Mouse (Mus musculus) lung, postnatal 0 days (tissue): Measurements from ENCODE around the gene Zfp655. TPM values are rescaled to one million over a fixed set of nuclear protein-coding genes. Genes with fewer than 3 reads are reported as not detected.

ENCODE experiments used
- ATAC-seq: fragments of 200-750 bp; cut with Nextera tagmentation; 2 replicates; pipeline ENCODE4 v1.8.0; 2017; ENCODE audit warnings: moderate library complexity
- DNase-seq: peaks from one replicate; pipeline ENCODE4 v3.0.0-alpha.2; 2016; ENCODE audit warnings: low spot score
- H3K27ac ChIP-seq: fragments of 300-500 bp; sonication (generic); 2 replicates; pipeline ENCODE4 v1.5.1; 2014; ENCODE audit warnings: antibody characterized with exemption, mild to moderate bottlenecking, low read length, mixed read lengths
- H3K27me3 ChIP-seq: fragments of 300-500 bp; sonication (generic); replicated peaks from 2 replicates; pipeline ENCODE4 v1.6.1; 2014; ENCODE audit warnings: low read length, mixed read lengths; ENCODE audit not compliant: insufficient read depth
- H3K36me3 ChIP-seq: fragments of 300-500 bp; sonication (generic); 2 replicates; pipeline ENCODE4 v1.6.1; 2014; ENCODE audit warnings: low read length, mixed read lengths; ENCODE audit not compliant: insufficient read depth
- H3K4me1 ChIP-seq: fragments of 300-500 bp; sonication (generic); 2 replicates; pipeline ENCODE4 v1.6.1; 2014; ENCODE audit warnings: antibody characterized with exemption, low read depth, low read length, mixed read lengths; ENCODE audit not compliant: insufficient read depth
- H3K4me2 ChIP-seq: fragments of 300-500 bp; sonication (generic); replicated peaks from 2 replicates; pipeline ENCODE4 v1.6.1; 2014; ENCODE audit warnings: low read depth, mild to moderate bottlenecking, low read length, moderate library complexity, mixed read lengths
- H3K4me3 ChIP-seq: fragments of 300-500 bp; sonication (generic); 2 replicates; pipeline ENCODE4 v1.5.1; 2014; ENCODE audit warnings: low read depth, low read length
- H3K9ac ChIP-seq: fragments of 300-500 bp; sonication (generic); replicated peaks from 2 replicates; pipeline ENCODE4 v1.6.1; 2014; ENCODE audit warnings: low read depth, mild to moderate bottlenecking
- H3K9me3 ChIP-seq: fragments of 300-500 bp; sonication (generic); 2 replicates; pipeline ENCODE4 v1.6.1; 2016; ENCODE audit warnings: low read length, mixed read lengths
- CTCF ChIP-seq: IDR thresholded peaks from 2 replicates; pipeline ENCODE4 v1.5.1; 2016; ENCODE audit warnings: antibody characterized with exemption, mild to moderate bottlenecking
- EP300 ChIP-seq: IDR thresholded peaks from 2 replicates; pipeline ENCODE4 v1.6.1; 2016; ENCODE audit warnings: antibody characterized with exemption, mild to moderate bottlenecking, control low read depth
- WGBS: fragments of 180-500 bp; shearing (Covaris S2); extraction: QIAGEN DNeasy Blood & Tissue Kit; methylation state at CpG from one replicate; pipeline ENCODE4 v1.1.7; 2014; 5-methylcytosine and 5-hydroxymethylcytosine counted together
- polyA plus RNA-seq: library from polyadenylated mRNA; unstranded; fragments of >200 nt; fragmentation: Nextera tagmentation; extraction: Ambion mirVana; gene quantifications from 2 replicates; pipeline ENCODE4 v1.2.1, GENCODE M21; 2015

Zfp655 gene
- polyA plus RNA-seq, result 27.6 and 32.1 TPM in 2 replicates

DNA sequence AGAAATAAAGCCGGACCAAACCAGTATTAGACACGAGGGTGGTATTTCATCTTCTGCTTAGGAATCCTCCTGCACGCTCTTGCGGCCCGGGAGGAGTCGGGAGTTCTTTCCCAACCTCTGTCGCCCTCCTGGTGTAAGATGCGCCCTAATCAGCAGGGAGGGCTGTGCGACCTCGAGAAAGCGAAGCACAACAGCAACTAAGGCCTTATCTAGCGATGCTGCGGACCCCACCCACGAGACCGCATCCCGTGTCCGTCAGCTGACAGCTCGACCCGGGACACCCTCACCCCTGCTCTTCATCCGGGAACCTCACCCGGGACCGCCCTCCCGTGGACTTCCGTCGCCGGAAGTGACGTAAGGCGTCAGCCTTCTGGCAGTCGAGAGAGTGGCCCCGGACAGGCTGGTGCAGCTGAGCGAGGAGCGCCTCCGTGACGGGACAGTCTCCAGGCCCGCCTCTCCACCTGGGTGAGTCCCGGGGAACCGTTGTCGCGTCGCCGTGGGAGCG, at the start of gene Zfp655:
Gene Zfp655 (plus strand): TSS at position 349 of the 505 bp plus-strand sequence.
- peaks cover 10% of the 10 kb centered on the region; the same call in 1 of the 2 replicates for H3K36me3 ChIP-seq
- peak within 1 kb of the TSS; percentile 98 for H3K9ac ChIP-seq
- H3K4me2 ChIP-seq, result peak within 1 kb of the TSS; percentile 69
- H3K27ac ChIP-seq, result peak within 1 kb of the TSS; percentile 98
- no peaks in the 10 kb centered on the region for H3K9me3 ChIP-seq
- peak within 1 kb of the TSS; percentile 95 for H3K4me3 ChIP-seq
- WGBS, result under 1% methylated on average over 38 of the region's 42 CpGs
- H3K27me3 ChIP-seq, result no peaks in the 10 kb centered on the region
- peak; percentile 98 for ATAC-seq
- H3K4me1 ChIP-seq, result no peaks in the 10 kb centered on the region
- no peak for TF ChIP-seq EP300
- 0 out of 2 replicates have a peak, but pooled peaks have one; percentile 1 for TF ChIP-seq CTCF
- DNase-seq, result peak; percentile 98

DNA sequence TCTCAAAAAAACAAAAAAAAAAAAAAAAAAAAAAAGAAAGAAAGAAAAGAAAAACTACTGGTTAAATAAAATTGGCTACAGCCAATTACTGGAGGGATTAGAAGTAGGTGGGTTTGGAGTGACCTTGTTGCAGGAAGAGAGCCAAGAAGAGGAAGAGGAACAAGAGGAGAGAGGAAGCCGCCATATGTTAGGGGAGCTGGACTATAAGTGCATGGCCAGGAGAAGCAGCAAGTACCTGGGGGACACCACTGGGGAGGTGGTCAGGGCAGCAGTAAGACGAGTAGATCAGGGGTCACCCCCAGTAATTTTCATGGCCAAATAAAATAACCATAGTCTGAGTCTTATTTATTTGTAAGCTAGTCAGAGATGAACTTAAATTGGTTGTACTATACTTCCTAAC, 46.3 kb upstream of the Zfp655 start:
- H3K4me3 ChIP-seq, result no peak overlapping the region
- no peak for TF ChIP-seq EP300
- no peak for TF ChIP-seq CTCF
- WGBS, result 82% methylated on average over 2 of the region's 2 CpGs
- H3K36me3 ChIP-seq, result peaks cover 46% of the 10 kb centered on the region; the same call in 1 of the 2 replicates
- no peak for ATAC-seq
- DNase-seq, result no peak
- H3K27me3 ChIP-seq, result no peaks in the 10 kb centered on the region
- no peaks in the 10 kb centered on the region for H3K9me3 ChIP-seq
- no peak overlapping the region for H3K9ac ChIP-seq
- H3K27ac ChIP-seq, result no peak overlapping the region
- no peak overlapping the region for H3K4me2 ChIP-seq
- peaks cover 5% of the 10 kb centered on the region for H3K4me1 ChIP-seq

DNA sequence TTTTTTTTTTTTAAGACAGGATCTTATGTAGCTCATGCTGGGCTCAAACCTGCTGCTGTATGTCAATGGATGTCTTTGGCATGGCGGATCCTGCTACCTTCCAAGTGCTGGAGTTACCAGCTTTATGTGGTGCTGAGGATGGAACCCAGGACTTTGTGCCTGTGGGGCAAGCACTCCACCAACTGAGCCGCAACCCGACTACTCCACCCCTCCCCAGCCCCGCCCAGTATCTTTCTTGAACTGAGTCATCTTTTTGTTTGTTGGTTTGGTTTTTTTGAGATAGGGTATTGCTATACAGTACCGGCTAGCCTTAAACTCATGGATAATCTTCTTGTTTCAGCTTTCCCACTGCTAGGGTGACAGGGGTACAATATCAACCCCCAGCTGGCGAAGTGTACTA, 42.1 kb upstream of the Zfp655 start:
- no peak for DNase-seq
- no peak overlapping the region for H3K9ac ChIP-seq
- H3K9me3 ChIP-seq, result no peaks in the 10 kb centered on the region
- no peak overlapping the region for H3K4me3 ChIP-seq
- peaks cover 14% of the 10 kb centered on the region for H3K4me1 ChIP-seq
- peaks cover 20% of the 10 kb centered on the region; the same call in 1 of the 2 replicates for H3K36me3 ChIP-seq
- ATAC-seq, result no peak
- TF ChIP-seq EP300 (no peak), CTCF (no peak)
- 88% methylated on average over 6 of the region's 6 CpGs for WGBS
- H3K27me3 ChIP-seq, result no peaks in the 10 kb centered on the region
- H3K27ac ChIP-seq, result no peak overlapping the region
- H3K4me2 ChIP-seq, result no peak overlapping the region

DNA sequence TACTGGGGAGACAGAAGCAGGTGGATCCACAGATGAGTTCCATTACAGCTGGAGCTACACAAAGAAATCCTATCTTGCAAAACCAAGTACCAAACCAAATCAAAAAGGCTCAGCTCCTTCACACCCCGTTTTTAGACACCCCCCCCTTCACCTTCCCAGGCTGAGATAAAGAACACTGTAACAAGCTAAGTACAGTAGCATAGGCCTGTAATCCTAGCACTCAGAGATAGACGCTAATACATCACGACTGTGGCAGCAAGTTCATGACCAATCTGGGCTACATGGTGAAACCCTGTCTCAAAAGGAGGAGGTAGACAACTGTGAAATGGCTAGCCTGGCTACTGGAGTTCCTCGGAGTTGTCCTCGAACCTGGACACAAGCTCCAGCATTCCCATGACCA, 41.1 kb upstream of the Zfp655 start:
- Histone ChIP-seq H3K9me3 (no peaks in the 10 kb centered on the region), H3K36me3 (peaks cover 27% of the 10 kb centered on the region; the same call in 1 of the 2 replicates), H3K27me3 (no peaks in the 10 kb centered on the region), H3K9ac (peak overlapping the region; percentile 87), H3K4me3 (peak overlapping the region; percentile 66), H3K4me1 (peaks cover 14% of the 10 kb centered on the region), H3K27ac (no peak overlapping the region), H3K4me2 (peak overlapping the region; percentile 72)
- ATAC-seq (no peak), DNase-seq (no peak)
- no peak for TF ChIP-seq CTCF
- TF ChIP-seq EP300, result no peak
- WGBS, result 32% methylated on average over 5 of the region's 5 CpGs

DNA sequence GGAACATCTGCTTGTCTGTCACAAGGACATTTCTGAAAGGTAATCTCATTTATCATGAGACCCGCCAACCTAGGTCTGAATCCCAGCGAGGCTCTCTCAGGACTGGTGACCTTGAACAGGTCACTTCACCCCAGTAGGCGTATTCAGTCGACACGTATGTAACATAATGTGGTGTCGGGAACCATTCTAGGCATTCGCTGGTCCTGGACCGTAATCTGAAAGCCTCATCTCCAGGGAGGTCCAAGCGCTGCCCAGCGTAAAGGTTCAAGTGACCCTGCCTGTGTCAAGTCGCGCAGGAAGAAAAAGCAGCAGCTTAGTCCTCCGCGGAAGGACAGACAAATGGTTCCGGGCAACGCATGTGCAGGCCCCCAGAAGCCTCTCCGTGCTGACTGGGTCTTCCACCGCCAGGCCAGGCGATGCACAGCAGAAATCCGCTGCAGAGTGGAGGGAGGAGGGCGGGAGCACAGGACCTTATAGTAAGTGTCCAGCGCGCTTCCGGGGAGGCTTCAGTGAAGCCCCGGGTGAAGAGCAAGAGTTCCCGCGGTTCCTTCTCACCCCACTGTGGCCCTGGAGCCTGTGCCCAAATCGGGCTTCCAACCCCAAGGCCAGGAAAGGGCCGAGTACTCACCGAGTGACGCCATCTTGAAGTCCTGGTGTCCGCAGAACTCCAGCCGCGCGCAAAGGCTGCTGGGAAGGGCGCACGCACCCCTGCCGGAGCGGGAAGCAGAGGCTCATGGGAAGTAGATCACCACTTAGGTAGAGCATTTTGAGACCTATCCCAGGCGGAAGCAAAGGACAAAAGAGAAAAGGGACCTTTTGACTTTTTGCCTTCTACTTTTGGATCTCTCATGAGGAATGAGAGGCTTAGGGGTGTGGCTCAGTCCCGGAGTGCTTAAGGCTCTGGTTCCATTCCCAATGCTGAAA, 40.4 kb upstream of the Zfp655 start:
- ATAC-seq, result peak; percentile 95
- 0 out of 2 replicates have a peak, but pooled peaks have one; percentile 25 for TF ChIP-seq EP300
- TF ChIP-seq CTCF, result no peak
- Histone ChIP-seq H3K27me3 (no peaks in the 10 kb centered on the region), H3K9ac (peak overlapping the region; percentile 87), H3K4me2 (peak overlapping the region; percentile 72), H3K27ac (peak overlapping the region; percentile 85), H3K9me3 (no peaks in the 10 kb centered on the region), H3K36me3 (peaks cover 32% of the 10 kb centered on the region; the same call in 1 of the 2 replicates), H3K4me1 (peaks cover 14% of the 10 kb centered on the region), H3K4me3 (peak overlapping the region; percentile 66)
- peak; percentile 96 for DNase-seq
- 1% methylated on average over 41 of the region's 41 CpGs for WGBS

DNA sequence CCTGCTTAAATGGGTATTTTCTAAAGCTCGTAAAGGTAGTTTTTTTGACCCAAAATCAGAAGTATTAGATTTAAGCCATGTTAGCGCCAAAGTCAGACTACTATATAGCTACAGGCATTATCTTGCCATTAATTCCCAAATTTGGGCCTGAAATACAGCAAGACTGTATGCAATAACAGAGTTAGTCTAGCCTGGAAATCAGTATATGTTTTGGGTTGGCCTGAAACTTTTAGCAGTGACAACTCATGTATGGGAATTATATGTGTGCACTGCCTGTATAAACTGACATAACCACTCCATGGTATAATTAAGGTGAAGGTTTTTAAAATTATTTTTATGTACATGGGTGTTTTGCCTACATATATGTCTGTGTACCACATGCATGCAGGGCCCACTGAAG, 39.6 kb upstream of the Zfp655 start, which contains the start of gene Atp5j2:
Gene Atp5j2 (minus strand): TSS at position 101 of the 400 bp plus-strand sequence.
- H3K36me3 ChIP-seq, result peaks cover 31% of the 10 kb centered on the region; the same call in 1 of the 2 replicates
- ATAC-seq (no peak), DNase-seq (no peak)
- no peak for TF ChIP-seq CTCF
- no peak for TF ChIP-seq EP300
- 76% methylated on average over 2 of the region's 2 CpGs for WGBS
- H3K4me3 ChIP-seq, result peak within 1 kb of the TSS; percentile 66
- H3K27ac ChIP-seq, result peak within 1 kb of the TSS; percentile 85
- no peaks in the 10 kb centered on the region for H3K9me3 ChIP-seq
- peaks cover 14% of the 10 kb centered on the region for H3K4me1 ChIP-seq
- H3K27me3 ChIP-seq, result no peaks in the 10 kb centered on the region
- H3K4me2 ChIP-seq, result peak within 1 kb of the TSS; percentile 72
- H3K9ac ChIP-seq, result peak within 1 kb of the TSS; percentile 87
